Mouse (Mus musculus) small intestine, adult 2 months (tissue): ENCODE results near the gene Dapl1. TPM values are rescaled to one million over a fixed set of nuclear protein-coding genes. Genes with fewer than 3 reads are reported as not detected.

Source experiments
- H3K27ac ChIP-seq: fragments of 200-500 bp; 2 replicates; pipeline ENCODE4 v1.5.1; 2012; ENCODE audit warnings: low read depth, low read length, control low read depth, inconsistent platforms; ENCODE audit not compliant: insufficient read depth
- H3K27me3 ChIP-seq: fragments of 200-500 bp; 2 replicates; pipeline ENCODE4 v1.6.1; 2012; ENCODE audit warnings: mild to moderate bottlenecking, moderate library complexity, low read length, inconsistent platforms; ENCODE audit not compliant: control insufficient read depth, insufficient read depth
- H3K36me3 ChIP-seq: fragments of 200-500 bp; 2 replicates; pipeline ENCODE4 v1.6.1; 2012; ENCODE audit warnings: mild to moderate bottlenecking, low read length, control low read depth, inconsistent platforms; ENCODE audit not compliant: control insufficient read depth, insufficient read depth
- H3K4me1 ChIP-seq: fragments of 200-500 bp; 2 replicates; pipeline ENCODE4 v1.6.1; 2012; ENCODE audit warnings: low read length, inconsistent platforms, mixed read lengths; ENCODE audit not compliant: control insufficient read depth, insufficient read depth, insufficient read length
- H3K4me3 ChIP-seq: fragments of 200-500 bp; 2 replicates; pipeline ENCODE4 v1.5.1; 2012; ENCODE audit warnings: low read depth, mild to moderate bottlenecking, control low read depth, inconsistent platforms, low read length, moderate library complexity
- CTCF ChIP-seq: fragments of 200-500 bp; IDR thresholded peaks from 2 replicates; pipeline ENCODE4 v1.5.1; 2012; ENCODE audit warnings: low read depth, mild to moderate bottlenecking, control low read depth, inconsistent platforms, low read length, moderate library complexity, mixed read lengths; ENCODE audit not compliant: insufficient replicate concordance, insufficient read length; ENCODE audit errors: extremely low read depth
- POLR2A ChIP-seq: fragments of 200-500 bp; IDR thresholded peaks from 2 replicates; pipeline ENCODE4 v1.6.1; 2012; ENCODE audit warnings: low read depth, mild to moderate bottlenecking, control low read depth, inconsistent platforms, low read length, moderate library complexity
- WGBS: fragments of 180-500 bp; shearing (Covaris S2); methylation state at CpG from one replicate; pipeline ENCODE4 v1.1.7; 2018; 5-methylcytosine and 5-hydroxymethylcytosine counted together
- polyA plus RNA-seq: library from polyadenylated mRNA; depleted of rRNA; stranded (reverse); fragments of >200 nt; gene quantifications from 2 replicates; pipeline ENCODE4 v1.2.3, GENCODE M21; 2012

Gene Dapl1
- polyA plus RNA-seq, 1 experiment: not detected

- 51% methylated on average over 2 of the region's 2 CpGs for WGBS
These were observed 52.5 kb downstream of the Dapl1 start for GRCm38 (mm10) chr2:59536958-59537357.

GRCm38 (mm10) chr2:59538031-59538430, 53.6 kb downstream of the Dapl1 start:
- 76% methylated on average over 7 of the region's 7 CpGs for WGBS
- no peak for TF ChIP-seq POLR2A
- TF ChIP-seq CTCF: no peak
- Histone ChIP-seq H3K4me1 (peaks cover 4% of the 10 kb centered on the region), H3K36me3 (no peaks in the 10 kb centered on the region), H3K27me3 (no peaks in the 10 kb centered on the region), H3K4me3 (no peak overlapping the region), H3K27ac (no peak overlapping the region)

More at GRCm38 (mm10) chr2:59536958-59537357, 52.5 kb downstream of the Dapl1 start:
- no peak for TF ChIP-seq CTCF
- TF ChIP-seq POLR2A: no peak
- no peak overlapping the region for H3K27ac ChIP-seq
- H3K4me1 ChIP-seq: peaks cover 4% of the 10 kb centered on the region
- no peaks in the 10 kb centered on the region for H3K36me3 ChIP-seq
- no peaks in the 10 kb centered on the region for H3K27me3 ChIP-seq
- no peak overlapping the region for H3K4me3 ChIP-seq

DNA sequence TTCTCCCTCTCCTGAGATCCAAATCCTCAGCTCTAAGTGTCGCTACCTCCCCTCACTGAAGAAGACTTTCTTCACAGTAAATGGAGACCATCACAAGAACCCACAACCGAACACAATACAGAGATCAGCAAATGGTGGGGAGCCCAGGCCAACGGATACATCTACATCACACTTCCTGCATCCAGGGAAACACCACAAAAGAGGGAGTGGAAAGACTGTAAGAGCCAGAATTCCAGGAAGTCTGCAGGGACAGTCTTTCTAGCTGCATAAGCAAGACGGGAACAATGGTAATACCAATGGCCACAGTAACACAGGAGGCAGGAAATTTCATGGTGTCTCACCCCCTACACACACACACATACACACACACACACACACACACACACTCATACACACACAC, 55.3 kb downstream of the Dapl1 start:
- no peak for TF ChIP-seq CTCF
- no peak for TF ChIP-seq POLR2A
- H3K27ac ChIP-seq: no peak overlapping the region
- no peaks in the 10 kb centered on the region for H3K36me3 ChIP-seq
- no peaks in the 10 kb centered on the region for H3K27me3 ChIP-seq
- no peak overlapping the region for H3K4me3 ChIP-seq
- 64% methylated on average over 4 of the region's 4 CpGs for WGBS
- H3K4me1 ChIP-seq: peaks cover 4% of the 10 kb centered on the region

- H3K4me1 ChIP-seq: peaks cover 4% of the 10 kb centered on the region
- 24% methylated on average over 11 of the region's 11 CpGs for WGBS
- TF ChIP-seq POLR2A: no peak
- peak; percentile 79; the same call in 1 of the 2 replicates for TF ChIP-seq CTCF
- H3K27me3 ChIP-seq: no peaks in the 10 kb centered on the region
- H3K36me3 ChIP-seq: no peaks in the 10 kb centered on the region
- H3K27ac ChIP-seq: no peak overlapping the region
- H3K4me3 ChIP-seq: no peak overlapping the region
These were observed 56.9 kb downstream of the Dapl1 start for GRCm38 (mm10) chr2:59541121-59541887.

- H3K4me3 ChIP-seq: no peak overlapping the region
- peaks cover 2% of the 10 kb centered on the region; the same call in 1 of the 2 replicates for H3K4me1 ChIP-seq
- 87% methylated on average over 9 of the region's 9 CpGs for WGBS
- no peaks in the 10 kb centered on the region for H3K27me3 ChIP-seq
- H3K27ac ChIP-seq: no peak overlapping the region
- no peaks in the 10 kb centered on the region for H3K36me3 ChIP-seq
- no peak for TF ChIP-seq CTCF
- no peak for TF ChIP-seq POLR2A
These were observed 59.2 kb downstream of the Dapl1 start for GRCm38 (mm10) chr2:59543543-59544065.

DNA sequence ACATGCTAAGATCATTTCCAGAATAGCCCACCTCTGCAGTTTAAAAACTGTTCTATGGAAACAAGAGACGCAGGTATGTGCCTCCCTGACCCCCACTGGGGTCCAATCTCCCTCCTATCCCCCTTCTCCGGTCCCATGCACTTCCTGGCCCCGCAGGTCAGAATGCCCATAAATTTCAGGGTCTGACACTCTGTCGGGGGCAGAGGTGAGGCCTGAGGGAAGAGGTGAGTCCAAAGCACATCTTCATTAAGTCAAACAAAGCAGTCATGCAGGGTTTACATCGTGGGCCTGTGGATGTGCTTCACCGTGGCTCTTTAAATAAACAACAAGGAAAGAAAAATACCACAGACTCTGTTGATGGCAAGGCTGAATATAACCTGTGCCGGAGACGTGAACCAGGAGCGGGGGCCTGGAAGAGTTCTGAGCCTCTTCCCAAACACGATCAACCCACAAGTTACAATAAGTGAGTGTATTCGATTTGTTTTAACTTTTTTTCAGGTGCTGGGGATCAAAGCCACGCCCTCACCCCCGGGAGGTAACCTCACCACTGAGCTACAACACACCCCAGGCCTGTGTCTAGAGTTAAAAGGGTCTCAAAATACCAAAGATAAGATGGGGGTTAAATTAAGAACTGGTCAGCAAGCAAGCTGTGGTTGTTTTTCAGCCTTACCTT, 59.9 kb downstream of the Dapl1 start:
- H3K4me1 ChIP-seq: peaks cover 2% of the 10 kb centered on the region; the same call in 1 of the 2 replicates
- H3K27ac ChIP-seq: no peak overlapping the region
- no peak for TF ChIP-seq POLR2A
- TF ChIP-seq CTCF: no peak

GRCm38 (mm10) chr2:59545001-59545400, 60.5 kb downstream of the Dapl1 start:
- no peaks in the 10 kb centered on the region for H3K36me3 ChIP-seq
- 76% methylated on average over 7 of the region's 7 CpGs for WGBS
- TF ChIP-seq POLR2A (no peak), CTCF (no peak)
- no peak overlapping the region for H3K4me3 ChIP-seq
- no peaks in the 10 kb centered on the region for H3K27me3 ChIP-seq
- H3K4me1 ChIP-seq: peaks cover 2% of the 10 kb centered on the region; the same call in 1 of the 2 replicates
- no peak overlapping the region for H3K27ac ChIP-seq

More for the DNA sequence above, 59.9 kb downstream of the Dapl1 start:
- 68% methylated on average over 13 of the region's 13 CpGs for WGBS
- Histone ChIP-seq H3K27me3 (no peaks in the 10 kb centered on the region), H3K36me3 (no peaks in the 10 kb centered on the region), H3K4me3 (no peak overlapping the region)
